Mouse (Mus musculus): ENCODE data around the gene Olfr1186. TPM values are rescaled to one million over a fixed set of nuclear protein-coding genes. Genes with fewer than 3 reads are reported as not detected.

The Olfr1186 gene
- not detected for polyA plus RNA-seq (2014; fragmentation: Illumina TruSeq; extraction: RNeasy Lipid Tissue Mini Kit (QIAGEN cat#74804); ENCODE audit: low replicate concordance)

GRCm38 (mm10) chr2:88518251-88518650, at the start of gene Olfr1186:
TSS of gene Olfr1186 (plus strand) at chr2:88518551.

GRCm38 (mm10) chr2:88483298-88483697, 35.1 kb upstream of the Olfr1186 start, which contains the start of gene Olfr1184:
TSS of gene Olfr1184 (plus strand) at chr2:88483598.

GRCm38 (mm10) chr2:88493020-88493419, 25.3 kb upstream of the Olfr1186 start, which contains the start of gene Olfr1185-ps1:
TSS of gene Olfr1185-ps1 (plus strand) at chr2:88493320.

GRCm38 (mm10) chr2:88556635-88557034, 38.3 kb downstream of the Olfr1186 start, which contains the start of gene Olfr1188:
TSS of gene Olfr1188 (plus strand) at chr2:88556935.

Other genes with a start within 250 kb of the Olfr1186 start
- gene Olfr1173, start 238.7 kb upstream of the Olfr1186 start, polyA plus RNA-seq (2014; fragmentation: Illumina TruSeq; extraction: RNeasy Lipid Tissue Mini Kit (QIAGEN cat#74804); ENCODE audit: low replicate concordance), result not detected
- not detected for gene Olfr1174-ps, start 203.4 kb upstream of the Olfr1186 start, polyA plus RNA-seq (2014; fragmentation: Illumina TruSeq; extraction: RNeasy Lipid Tissue Mini Kit (QIAGEN cat#74804); ENCODE audit: low replicate concordance)
- gene Olfr1175-ps, start 191.3 kb upstream of the Olfr1186 start, polyA plus RNA-seq (2014; fragmentation: Illumina TruSeq; extraction: RNeasy Lipid Tissue Mini Kit (QIAGEN cat#74804); ENCODE audit: low replicate concordance), result not detected
- gene Olfr1176, start 181.8 kb upstream of the Olfr1186 start, polyA plus RNA-seq (2014; fragmentation: Illumina TruSeq; extraction: RNeasy Lipid Tissue Mini Kit (QIAGEN cat#74804); ENCODE audit: low replicate concordance), result not detected
- gene Olfr1177-ps, start 172.1 kb upstream of the Olfr1186 start, polyA plus RNA-seq (2014; fragmentation: Illumina TruSeq; extraction: RNeasy Lipid Tissue Mini Kit (QIAGEN cat#74804); ENCODE audit: low replicate concordance), result not detected
- not detected for gene Olfr1178, start 131.5 kb upstream of the Olfr1186 start, polyA plus RNA-seq (2014; fragmentation: Illumina TruSeq; extraction: RNeasy Lipid Tissue Mini Kit (QIAGEN cat#74804); ENCODE audit: low replicate concordance)
- not detected for gene Olfr1179, start 112.1 kb upstream of the Olfr1186 start, polyA plus RNA-seq (2014; fragmentation: Illumina TruSeq; extraction: RNeasy Lipid Tissue Mini Kit (QIAGEN cat#74804); ENCODE audit: low replicate concordance)
- not detected for gene Olfr1180, start 99.4 kb upstream of the Olfr1186 start, polyA plus RNA-seq (2014; fragmentation: Illumina TruSeq; extraction: RNeasy Lipid Tissue Mini Kit (QIAGEN cat#74804); ENCODE audit: low replicate concordance)
- gene Olfr1181, start 92.4 kb upstream of the Olfr1186 start, polyA plus RNA-seq (2014; fragmentation: Illumina TruSeq; extraction: RNeasy Lipid Tissue Mini Kit (QIAGEN cat#74804); ENCODE audit: low replicate concordance), result not detected
- not detected for gene Gm13757, start 69.4 kb upstream of the Olfr1186 start, polyA plus RNA-seq (2014; fragmentation: Illumina TruSeq; extraction: RNeasy Lipid Tissue Mini Kit (QIAGEN cat#74804); ENCODE audit: low replicate concordance)
- not detected for gene Olfr1183, start 63.7 kb upstream of the Olfr1186 start, polyA plus RNA-seq (2014; fragmentation: Illumina TruSeq; extraction: RNeasy Lipid Tissue Mini Kit (QIAGEN cat#74804); ENCODE audit: low replicate concordance)
- gene Olfr1184, start 35.0 kb upstream of the Olfr1186 start, polyA plus RNA-seq (2014; fragmentation: Illumina TruSeq; extraction: RNeasy Lipid Tissue Mini Kit (QIAGEN cat#74804); ENCODE audit: low replicate concordance), result not detected
- gene Olfr1185-ps1, start 25.2 kb upstream of the Olfr1186 start, polyA plus RNA-seq (2014; fragmentation: Illumina TruSeq; extraction: RNeasy Lipid Tissue Mini Kit (QIAGEN cat#74804); ENCODE audit: low replicate concordance), result not detected
- gene Olfr1188, start 38.4 kb downstream of the Olfr1186 start, polyA plus RNA-seq (2014; fragmentation: Illumina TruSeq; extraction: RNeasy Lipid Tissue Mini Kit (QIAGEN cat#74804); ENCODE audit: low replicate concordance), result not detected
- gene Olfr1189, start 67.9 kb downstream of the Olfr1186 start, polyA plus RNA-seq (2014; fragmentation: Illumina TruSeq; extraction: RNeasy Lipid Tissue Mini Kit (QIAGEN cat#74804); ENCODE audit: low replicate concordance), result not detected
- gene Olfr1191-ps1, start 122.0 kb downstream of the Olfr1186 start, polyA plus RNA-seq (2014; fragmentation: Illumina TruSeq; extraction: RNeasy Lipid Tissue Mini Kit (QIAGEN cat#74804); ENCODE audit: low replicate concordance), result not detected
- not detected for gene Olfr1192-ps1, start 130.0 kb downstream of the Olfr1186 start, polyA plus RNA-seq (2014; fragmentation: Illumina TruSeq; extraction: RNeasy Lipid Tissue Mini Kit (QIAGEN cat#74804); ENCODE audit: low replicate concordance)
- gene Olfr1193, start 157.1 kb downstream of the Olfr1186 start, polyA plus RNA-seq (2014; fragmentation: Illumina TruSeq; extraction: RNeasy Lipid Tissue Mini Kit (QIAGEN cat#74804); ENCODE audit: low replicate concordance), result not detected
- gene Olfr1195, start 170.6 kb downstream of the Olfr1186 start, polyA plus RNA-seq (2014; fragmentation: Illumina TruSeq; extraction: RNeasy Lipid Tissue Mini Kit (QIAGEN cat#74804); ENCODE audit: low replicate concordance), result not detected
- not detected for gene Olfr1196, start 186.0 kb downstream of the Olfr1186 start, polyA plus RNA-seq (2014; fragmentation: Illumina TruSeq; extraction: RNeasy Lipid Tissue Mini Kit (QIAGEN cat#74804); ENCODE audit: low replicate concordance)
- gene Olfr1197, start 213.8 kb downstream of the Olfr1186 start, polyA plus RNA-seq (2014; fragmentation: Illumina TruSeq; extraction: RNeasy Lipid Tissue Mini Kit (QIAGEN cat#74804); ENCODE audit: low replicate concordance), result not detected
- gene Olfr1198, start 232.8 kb downstream of the Olfr1186 start, polyA plus RNA-seq (2014; fragmentation: Illumina TruSeq; extraction: RNeasy Lipid Tissue Mini Kit (QIAGEN cat#74804); ENCODE audit: low replicate concordance), result not detected
- gene Olfr1199, start 241.9 kb downstream of the Olfr1186 start, polyA plus RNA-seq (2014; fragmentation: Illumina TruSeq; extraction: RNeasy Lipid Tissue Mini Kit (QIAGEN cat#74804); ENCODE audit: low replicate concordance), result not detected